Mouse (Mus musculus) testis, adult 2 months (tissue): ENCODE measurements around the gene Bms1.

Experiments
- CTCF ChIP-seq: fragments of 200-500 bp; IDR thresholded peaks from 2 replicates; pipeline ENCODE4 v1.5.1; 2012; ENCODE audit warnings: low read depth, mild to moderate bottlenecking, inconsistent platforms, low read length, moderate library complexity; ENCODE audit not compliant: control insufficient read depth, insufficient read depth, insufficient replicate concordance
- POLR2A ChIP-seq: fragments of 200-500 bp; IDR thresholded peaks from 2 replicates; pipeline ENCODE4 v1.6.1; 2012; ENCODE audit warnings: low read depth, mild to moderate bottlenecking, inconsistent platforms, low read length, moderate library complexity; ENCODE audit not compliant: control insufficient read depth

DNA sequence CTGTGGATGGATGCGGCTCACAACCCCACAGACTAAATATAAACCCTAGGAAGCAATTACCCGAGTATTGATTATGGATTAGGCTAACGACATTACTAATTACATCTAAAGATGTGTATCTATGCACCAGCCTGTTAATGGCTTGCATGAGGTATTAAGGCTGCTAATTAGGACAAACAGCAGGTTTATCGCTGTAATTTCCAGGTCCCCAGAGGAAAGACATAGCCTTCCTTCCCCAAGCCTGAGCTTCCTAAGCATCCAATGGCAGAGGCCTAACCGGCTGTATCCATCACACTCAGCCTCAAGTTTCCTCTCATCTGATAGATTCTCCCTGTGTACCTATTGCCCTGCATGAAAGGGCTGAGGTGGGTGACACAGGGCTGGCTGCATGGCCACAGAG lies 81.6 kb downstream of the Bms1 start:
- TF ChIP-seq POLR2A (no peak), CTCF (no peak)
